Mouse (Mus musculus): ENCODE results near the gene Tmigd3. TPM values are rescaled to one million over a fixed set of nuclear protein-coding genes. Genes with fewer than 3 reads are reported as not detected.

The Tmigd3 gene
- total RNA-seq, 2 experiments from 2014 or later, result not detected

Other genes with a start within 250 kb of the Tmigd3 start
- 10 to 100 TPM; 11.5 to 12.0 TPM for gene Ddx20, start 183.3 kb upstream of the Tmigd3 start, total RNA-seq (2021)
- 10 to 100 TPM; 61.9 to 72.7 TPM for gene Inka2, start 166.3 kb upstream of the Tmigd3 start, total RNA-seq (2021)
- 100 to 1,000 TPM; 101 to 108 TPM for gene Rap1a, start 69.6 kb upstream of the Tmigd3 start, total RNA-seq (2021)
- gene Adora3, start within 50 bp of the Tmigd3 start, total RNA-seq (2021), result under 1 TPM; 0.69 to 0.89 TPM
- gene I830077J02Rik, start 61.8 kb downstream of the Tmigd3 start, total RNA-seq (2021), result 1 to 10 TPM; 1.1 to 1.2 TPM
- gene Wdr77, start 88.5 kb downstream of the Tmigd3 start, total RNA-seq (2021), result 10 to 100 TPM; 48.4 to 52.4 TPM
- gene Atp5f1, start 89.2 kb downstream of the Tmigd3 start, total RNA-seq (2021), result 100 to 1,000 TPM; 289 to 314 TPM
- 1 to 10 TPM; 1.0 to 3.2 TPM for gene Ovgp1, start 102.8 kb downstream of the Tmigd3 start, total RNA-seq (2021)
- gene Pifo, start 143.7 kb downstream of the Tmigd3 start, total RNA-seq (2021), result under 1 TPM in 1 of 2 experiments, not detected in 1; 0.30 TPM
- not detected for gene Chil5, start 161.9 kb downstream of the Tmigd3 start, total RNA-seq (2021)
- 1 to 10 TPM in 1 of 2 experiments, under 1 TPM in 1; 0.73 to 1.0 TPM for gene Chia1, start 242.3 kb downstream of the Tmigd3 start, total RNA-seq (2021)